Mouse (Mus musculus): ENCODE measurements at regions not wholly inside any gene's neighbourhood (a gene's known extent, or its start where the extent isn't known, plus 50 kb on each side); places are given as distances from the start of the nearest gene placed in this dataset.

DNA sequence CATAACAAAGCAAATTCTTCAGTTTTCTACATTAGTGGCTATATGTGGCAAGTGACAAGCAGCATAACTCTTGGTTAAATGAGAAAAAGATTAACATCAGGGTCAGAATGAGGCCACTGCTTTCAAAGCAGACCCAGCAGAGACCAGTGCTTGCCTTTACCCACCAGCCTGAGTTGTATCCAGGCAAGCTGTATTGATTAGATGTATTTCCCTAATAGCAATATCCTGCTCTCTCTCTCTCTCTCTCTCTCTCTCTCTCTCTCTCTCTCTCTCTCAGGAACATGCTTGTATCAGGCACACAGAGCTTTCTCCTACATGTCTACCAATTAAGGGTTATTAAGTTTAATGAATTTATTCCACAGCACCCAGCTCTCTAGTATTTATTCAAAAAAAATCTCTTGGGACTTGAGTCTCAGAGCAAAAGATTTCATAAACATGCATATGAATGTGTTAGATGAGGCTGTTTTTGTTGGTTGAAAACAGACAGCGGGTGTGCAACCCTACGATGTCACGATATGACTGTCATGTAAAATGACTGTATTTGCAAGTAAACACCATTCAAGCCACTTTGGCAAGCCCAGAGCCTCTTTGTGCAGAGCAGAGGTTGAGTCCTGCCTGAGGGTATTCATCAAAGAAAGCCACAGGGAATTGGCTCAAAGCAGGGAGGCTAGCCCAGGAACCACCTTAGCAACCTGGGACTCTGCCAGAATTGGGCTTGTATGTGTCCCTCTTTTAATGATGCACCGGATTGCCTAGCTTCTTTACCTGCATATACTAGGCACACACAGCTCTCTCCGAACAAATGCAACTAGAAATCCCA lies 136.0 kb upstream of the Fndc3a start:
- Histone ChIP-seq H3K9ac (ENCODE audit: insufficient read depth, low read depth) (no peak overlapping the region), H3K27me3 (replicated peaks) (no peaks in the 10 kb centered on the region), H3K4me1 (ENCODE audit: control insufficient read depth in 1 of 2, insufficient read depth in 2 of 2) (peaks cover 16 to 28% of the 10 kb centered on the region in 2 experiments), H3K4me2 (ENCODE audit: insufficient read depth, low read depth, poor library complexity, severe bottlenecking) (no peak overlapping the region), H3K27ac (ENCODE audit: insufficient read depth, low read depth) (no peak overlapping the region), H3K36me3 (replicated peaks in 1 of 2; ENCODE audit: control insufficient read depth in 1 of 2, insufficient read depth in 1 of 2, low read length in 1 of 2) (no peaks in the 10 kb centered on the region), H3K4me3 (replicated peaks in 1 of 3; ENCODE audit: low read depth in 2 of 3, low read length in 2 of 3, poor library complexity in 1 of 3) (no peak overlapping the region), H3K79me2 (replicated peaks; ENCODE audit: control insufficient read depth, extremely low read depth, insufficient read depth, poor library complexity, severe bottlenecking) (no peaks in the 10 kb centered on the region), H3K9me3 (replicated peaks; ENCODE audit: low read length) (no peaks in the 10 kb centered on the region)
- no peak for DNase-seq (ENCODE audit: extremely low read depth)
- dilution Hi-C loops (cut with MboI; ENCODE audit: extremely low pct_ligation_motif_present, extremely low pct_unique_long_range_greater_than_20kb, low sequenced_read_pairs), result no loop called here
- in situ Hi-C loops (cut with MboI; ENCODE audit: low pct_ligation_motif_present, low pct_unique_long_range_greater_than_20kb, low sequenced_read_pairs), result no loop called here
- TF ChIP-seq RAD21 (IDR thresholded peaks at IDR 0.05; ENCODE audit: low read depth, low read length) (no peak), EP300 (IDR thresholded peaks at IDR 0.05; ENCODE audit: low read length) (no peak), ZMIZ1 (IDR thresholded peaks at IDR 0.05; ENCODE audit: low read depth, low read length) (no peak), ZC3H11A (IDR thresholded peaks at IDR 0.05; ENCODE audit: low read depth, low read length) (no peak), POLR2A (IDR thresholded peaks at IDR 0.05; ENCODE audit: low read depth, low read length) (no peak), CTCF (conservative IDR thresholded peaks at IDR 0.05 in 1 of 2, IDR thresholded peaks at IDR 0.05 in 1 of 2; ENCODE audit: low read depth in 2 of 2, low read length in 2 of 2) (no peak), BHLHE40 (IDR thresholded peaks at IDR 0.05; ENCODE audit: low read depth, low read length) (no peak), ELF1 (IDR thresholded peaks at IDR 0.05; ENCODE audit: low read depth, low read length) (no peak), POLR2AphosphoS2 (IDR thresholded peaks at IDR 0.05; ENCODE audit: low read depth, low read length) (no peak), IRF4 (IDR thresholded peaks at IDR 0.05; ENCODE audit: low read depth, low read length) (no peak), KAT2A (IDR thresholded peaks at IDR 0.05; ENCODE audit: insufficient replicate concordance, low read length) (no peak), MXI1 (IDR thresholded peaks at IDR 0.05; ENCODE audit: low read depth, low read length) (no peak), HCFC1 (IDR thresholded peaks at IDR 0.05; ENCODE audit: low read depth, low read length) (no peak), SIN3A (IDR thresholded peaks at IDR 0.05; ENCODE audit: low read length) (no peak), MYC (IDR thresholded peaks at IDR 0.05; ENCODE audit: low read depth, low read length) (no peak), GABPA (IDR thresholded peaks at IDR 0.05; ENCODE audit: insufficient replicate concordance, low read depth, low read length) (no peak), RCOR1 (conservative IDR thresholded peaks at IDR 0.05; ENCODE audit: low read depth, low read length) (no peak), CHD1 (IDR thresholded peaks at IDR 0.05; ENCODE audit: low read depth, low read length) (no peak), JUND (conservative IDR thresholded peaks at IDR 0.05; ENCODE audit: low read depth, low read length) (no peak), NELFE (IDR thresholded peaks at IDR 0.05; ENCODE audit: low read depth, low read length) (no peak)

GRCm38 (mm10) chr14:72844753-72845369 lies 135.1 kb upstream of the Fndc3a start:
- in situ Hi-C loops (cut with MboI; ENCODE audit: low pct_ligation_motif_present, low pct_unique_long_range_greater_than_20kb, low sequenced_read_pairs), result no loop called here
- dilution Hi-C loops (cut with MboI; ENCODE audit: extremely low pct_ligation_motif_present, extremely low pct_unique_long_range_greater_than_20kb, low sequenced_read_pairs), result no loop called here

More at GRCm38 (mm10) chr14:72844753-72845369, 135.1 kb upstream of the Fndc3a start:
- TF ChIP-seq ZNF384 (IDR thresholded peaks at IDR 0.05; ENCODE audit: low read depth, low read length), result no peak
- TF ChIP-seq MXI1 (IDR thresholded peaks at IDR 0.05; ENCODE audit: low read depth, low read length), result no peak
- TF ChIP-seq IRF4 (IDR thresholded peaks at IDR 0.05; ENCODE audit: low read depth, low read length), result no peak
- TF ChIP-seq NRF1 (IDR thresholded peaks at IDR 0.05; ENCODE audit: low read depth, low read length), result no peak
- TF ChIP-seq MAX (IDR thresholded peaks at IDR 0.05; ENCODE audit: low read length), result no peak
- TF ChIP-seq POLR2A (IDR thresholded peaks at IDR 0.05; ENCODE audit: low read depth, low read length), result no peak
- TF ChIP-seq KAT2A (IDR thresholded peaks at IDR 0.05; ENCODE audit: insufficient replicate concordance, low read length), result no peak
- no peak for TF ChIP-seq POLR2AphosphoS2 (IDR thresholded peaks at IDR 0.05; ENCODE audit: low read depth, low read length)
- TF ChIP-seq ZC3H11A (IDR thresholded peaks at IDR 0.05; ENCODE audit: low read depth, low read length), result no peak
- TF ChIP-seq CTCF (conservative IDR thresholded peaks at IDR 0.05 in 1 of 2, IDR thresholded peaks at IDR 0.05 in 1 of 2; ENCODE audit: low read depth in 2 of 2, low read length in 2 of 2), result no peak
- DNase-seq (ENCODE audit: extremely low read depth), result no peak
- Histone ChIP-seq H3K4me2 (ENCODE audit: insufficient read depth, low read depth, poor library complexity, severe bottlenecking) (no peak overlapping the region), H3K79me2 (replicated peaks; ENCODE audit: control insufficient read depth, extremely low read depth, insufficient read depth, poor library complexity, severe bottlenecking) (no peaks in the 10 kb centered on the region), H3K4me1 (ENCODE audit: control insufficient read depth in 1 of 2, insufficient read depth in 2 of 2) (peaks cover 7 to 20% of the 10 kb centered on the region in 2 experiments), H3K27me3 (replicated peaks) (no peaks in the 10 kb centered on the region), H3K27ac (ENCODE audit: insufficient read depth, low read depth) (no peak overlapping the region), H3K9me3 (replicated peaks; ENCODE audit: low read length) (no peaks in the 10 kb centered on the region), H3K9ac (ENCODE audit: insufficient read depth, low read depth) (no peak overlapping the region), H3K36me3 (replicated peaks in 1 of 2; ENCODE audit: control insufficient read depth in 1 of 2, insufficient read depth in 1 of 2, low read length in 1 of 2) (no peaks in the 10 kb centered on the region), H3K4me3 (replicated peaks in 1 of 3; ENCODE audit: low read depth in 2 of 3, low read length in 2 of 3, poor library complexity in 1 of 3) (no peak overlapping the region)
